Mouse (Mus musculus) intestine, postnatal 0 days (tissue): Measurements from ENCODE around the gene Acbd4. TPM values are rescaled to one million over a fixed set of nuclear protein-coding genes. Genes with fewer than 3 reads are reported as not detected.
A peak's percentile ranks its signal among the peaks of the same experiment; 100 is the strongest.

Source experiments
- ATAC-seq: fragments of 200-750 bp; cut with Nextera tagmentation; 2 replicates; pipeline ENCODE4 v1.8.0; 2017; ENCODE audit warnings: mild to moderate bottlenecking, moderate TSS enrichment, moderate library complexity
- H3K27ac ChIP-seq: fragments of 300-500 bp; sonication (generic); 2 replicates; pipeline ENCODE4 v1.5.1; 2014; ENCODE audit warnings: mild to moderate bottlenecking, low read depth, low read length, moderate library complexity
- H3K27me3 ChIP-seq: fragments of 300-500 bp; sonication (generic); replicated peaks from 2 replicates; pipeline ENCODE4 v1.6.1; 2014; ENCODE audit warnings: low read length, mixed read lengths; ENCODE audit not compliant: control insufficient read depth, insufficient read depth
- H3K36me3 ChIP-seq: fragments of 300-500 bp; sonication (generic); 2 replicates; pipeline ENCODE4 v1.6.1; 2014; ENCODE audit warnings: mild to moderate bottlenecking, moderate library complexity; ENCODE audit not compliant: control insufficient read depth, insufficient read depth
- H3K4me1 ChIP-seq: fragments of 300-500 bp; sonication (generic); replicated peaks from 2 replicates; pipeline ENCODE4 v1.6.1; 2014; ENCODE audit warnings: antibody characterized with exemption, low read length, mixed read lengths; ENCODE audit not compliant: control insufficient read depth, insufficient read depth
- H3K4me2 ChIP-seq: fragments of 300-500 bp; sonication (generic); replicated peaks from 2 replicates; pipeline ENCODE4 v1.6.1; 2014; ENCODE audit warnings: low read depth, mild to moderate bottlenecking, moderate library complexity
- H3K4me3 ChIP-seq: fragments of 300-500 bp; sonication (generic); 2 replicates; pipeline ENCODE4 v1.5.1; 2014; ENCODE audit warnings: low read depth, low read length
- H3K9ac ChIP-seq: fragments of 300-500 bp; sonication (generic); 2 replicates; pipeline ENCODE4 v1.6.1; 2014; ENCODE audit warnings: mild to moderate bottlenecking, low read depth, low read length
- H3K9me3 ChIP-seq: fragments of 300-500 bp; sonication (generic); 2 replicates; pipeline ENCODE4 v1.6.1; 2016; ENCODE audit warnings: mixed run types; ENCODE audit not compliant: control insufficient read depth
- CTCF ChIP-seq: sonication (generic); IDR thresholded peaks from 2 replicates; pipeline ENCODE4 v1.5.1; 2016; ENCODE audit warnings: low read depth, mild to moderate bottlenecking, control low read depth, antibody characterized with exemption, moderate library complexity
- WGBS: fragments of 180-500 bp; shearing (Covaris S2); extraction: QIAGEN DNeasy Blood & Tissue Kit; methylation state at CpG from one replicate; pipeline ENCODE4 v1.1.7; 2014; 5-methylcytosine and 5-hydroxymethylcytosine counted together
- polyA plus RNA-seq: library from polyadenylated mRNA; unstranded; fragments of >200 nt; fragmentation: Nextera tagmentation; extraction: Ambion mirVana; gene quantifications from 2 replicates; pipeline ENCODE4 v1.2.1, GENCODE M21; 2015

Acbd4 gene
- 74.7 and 75.9 TPM in 2 replicates for polyA plus RNA-seq

DNA sequence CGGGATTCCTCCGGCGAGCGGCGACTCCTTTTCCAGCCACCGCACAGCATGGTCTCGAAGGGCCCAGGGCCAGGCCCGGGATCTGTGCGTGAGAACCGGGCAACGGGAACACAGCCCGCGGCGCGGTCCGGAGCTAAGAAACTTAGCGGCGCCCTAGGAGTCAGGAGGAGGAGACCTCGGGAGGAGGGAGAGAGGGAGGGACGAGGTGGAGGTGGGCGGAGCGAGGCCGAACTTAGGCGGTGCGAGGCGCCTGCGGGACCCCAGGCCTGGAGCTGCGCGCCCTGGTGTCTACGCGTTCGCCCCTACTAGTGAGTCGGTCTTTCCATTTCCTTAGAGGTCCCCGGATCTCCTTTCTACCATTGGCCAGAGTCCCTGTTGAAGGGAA lies at the start of gene Acbd4, which contains the start of gene Plcd3:
TSS of gene Acbd4 (plus strand) at position 202 of the 385 bp plus-strand sequence.
TSS of gene Plcd3 (minus strand) at position 178 of the 385 bp plus-strand sequence.
- H3K27me3 ChIP-seq: peaks cover 16% of the 10 kb centered on the region; the same call in 1 of the 2 replicates
- H3K9me3 ChIP-seq: no peaks in the 10 kb centered on the region
- H3K36me3 ChIP-seq: 0 out of 2 replicates have a peak, but pooled peaks cover 11% of the 10 kb centered on the region
- H3K4me1 ChIP-seq: peaks cover 29% of the 10 kb centered on the region
- H3K4me3 ChIP-seq: peak within 1 kb of the TSS; percentile 49
- under 1% methylated on average over 33 of the region's 34 CpGs for WGBS
- peak within 1 kb of the TSS; percentile 52 for H3K9ac ChIP-seq
- peak; percentile 1; the same call in 1 of the 2 replicates for TF ChIP-seq CTCF
- H3K27ac ChIP-seq: no peak within 1 kb of the TSS
- ATAC-seq: no peak
- peak within 1 kb of the TSS; percentile 93 for H3K4me2 ChIP-seq

DNA sequence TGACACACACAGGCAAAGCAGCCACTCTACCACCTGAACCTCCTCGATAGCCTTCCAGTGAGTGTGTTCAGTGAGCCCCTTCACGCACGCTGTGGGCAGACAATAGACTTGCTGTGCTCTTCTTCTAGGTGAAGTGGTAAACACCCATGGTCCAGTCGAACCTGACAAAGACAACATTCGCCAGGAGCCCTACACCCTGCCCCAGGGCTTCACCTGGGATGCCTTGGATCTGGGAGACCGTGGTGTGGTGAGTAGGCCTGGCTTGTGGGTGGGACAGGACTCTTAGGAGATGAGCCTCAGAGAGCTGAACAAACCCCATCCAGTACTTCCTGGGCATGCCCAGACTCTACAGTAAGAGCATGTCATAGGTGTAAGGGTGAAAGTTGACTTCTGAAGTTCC lies 49.4 kb upstream of the Acbd4 start:
- no peak overlapping the region for H3K4me2 ChIP-seq
- WGBS: 86% methylated on average over 6 of the region's 6 CpGs
- H3K4me1 ChIP-seq: no peaks in the 10 kb centered on the region
- no peak overlapping the region for H3K4me3 ChIP-seq
- H3K9ac ChIP-seq: no peak overlapping the region
- H3K36me3 ChIP-seq: peaks cover 62% of the 10 kb centered on the region
- no peak overlapping the region for H3K27ac ChIP-seq
- TF ChIP-seq CTCF: no peak
- H3K9me3 ChIP-seq: no peaks in the 10 kb centered on the region
- no peak for ATAC-seq
- no peaks in the 10 kb centered on the region for H3K27me3 ChIP-seq

DNA sequence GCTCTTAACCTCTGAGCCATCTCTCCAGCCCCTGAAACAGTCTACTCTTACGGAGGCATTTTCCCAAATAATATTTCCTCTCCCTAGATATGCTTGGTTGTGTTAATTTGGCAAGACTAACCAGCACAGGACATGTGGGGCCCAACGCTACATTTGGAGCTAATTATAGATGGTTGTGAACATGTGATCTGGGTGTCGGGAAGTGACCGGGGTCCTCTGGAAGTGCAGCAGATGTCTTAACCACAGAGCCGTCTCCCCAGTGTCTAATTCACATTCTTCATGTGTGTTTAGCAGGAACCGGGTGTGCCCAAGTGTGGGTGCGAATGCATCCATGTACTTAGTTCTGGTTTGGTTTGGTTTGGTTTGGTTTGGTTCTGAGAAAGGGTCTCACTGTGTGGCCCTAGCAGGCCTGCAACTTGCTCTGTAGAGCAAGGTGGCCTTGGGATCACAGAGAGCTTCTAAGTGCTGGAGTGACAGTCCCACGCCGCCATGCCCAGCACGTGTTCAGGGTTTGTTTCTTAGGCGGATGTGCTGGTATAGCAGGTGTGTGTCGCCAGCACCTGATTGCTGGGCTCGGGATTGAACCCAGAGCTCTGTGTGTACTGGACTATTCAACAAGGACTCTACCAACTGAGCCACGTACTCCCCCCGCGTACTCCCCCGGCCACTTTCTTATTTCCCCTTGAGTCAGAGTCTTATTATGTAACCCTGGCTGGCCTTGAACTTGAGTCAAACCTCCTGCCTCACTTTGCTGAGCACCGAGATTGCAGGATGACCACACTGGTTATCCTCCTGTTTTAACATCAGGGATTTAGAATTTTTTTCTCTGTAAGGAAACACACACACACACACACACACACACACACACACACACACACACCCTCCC lies 48.0 kb upstream of the Acbd4 start:
- H3K9me3 ChIP-seq: no peaks in the 10 kb centered on the region
- ATAC-seq: no peak
- H3K4me1 ChIP-seq: no peaks in the 10 kb centered on the region
- no peak overlapping the region for H3K4me2 ChIP-seq
- 88% methylated on average over 18 of the region's 18 CpGs for WGBS
- no peak overlapping the region for H3K27ac ChIP-seq
- H3K4me3 ChIP-seq: no peak overlapping the region
- H3K27me3 ChIP-seq: no peaks in the 10 kb centered on the region
- TF ChIP-seq CTCF: no peak
- peaks cover 71% of the 10 kb centered on the region for H3K36me3 ChIP-seq
- no peak overlapping the region for H3K9ac ChIP-seq

DNA sequence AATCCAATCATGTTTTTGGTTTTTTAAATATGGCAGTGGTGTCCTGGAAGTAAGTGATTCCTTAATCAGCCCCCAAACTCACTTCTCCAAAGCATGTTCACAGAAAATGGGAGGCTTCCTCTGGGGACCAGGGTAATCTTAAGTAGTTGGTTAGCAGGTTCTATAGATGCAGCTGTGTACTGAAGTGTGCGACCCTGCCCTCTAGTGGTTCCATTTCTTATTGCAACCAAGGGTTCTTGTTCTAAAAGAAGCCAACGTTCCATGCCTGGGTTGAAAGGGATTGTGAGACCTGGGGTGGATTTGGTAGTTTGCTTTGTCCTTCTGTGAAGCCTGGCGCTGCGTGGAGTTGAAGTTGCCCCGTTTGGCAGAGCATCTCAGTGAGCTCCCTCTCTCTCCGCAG lies 46.7 kb upstream of the Acbd4 start:
- Histone ChIP-seq H3K9me3 (no peaks in the 10 kb centered on the region), H3K4me1 (no peaks in the 10 kb centered on the region), H3K9ac (no peak overlapping the region), H3K27ac (no peak overlapping the region), H3K27me3 (no peaks in the 10 kb centered on the region), H3K4me3 (no peak overlapping the region), H3K36me3 (peaks cover 79% of the 10 kb centered on the region), H3K4me2 (no peak overlapping the region)
- 48% methylated on average over 6 of the region's 6 CpGs for WGBS
- peak; percentile 88 for TF ChIP-seq CTCF
- no peak for ATAC-seq

DNA sequence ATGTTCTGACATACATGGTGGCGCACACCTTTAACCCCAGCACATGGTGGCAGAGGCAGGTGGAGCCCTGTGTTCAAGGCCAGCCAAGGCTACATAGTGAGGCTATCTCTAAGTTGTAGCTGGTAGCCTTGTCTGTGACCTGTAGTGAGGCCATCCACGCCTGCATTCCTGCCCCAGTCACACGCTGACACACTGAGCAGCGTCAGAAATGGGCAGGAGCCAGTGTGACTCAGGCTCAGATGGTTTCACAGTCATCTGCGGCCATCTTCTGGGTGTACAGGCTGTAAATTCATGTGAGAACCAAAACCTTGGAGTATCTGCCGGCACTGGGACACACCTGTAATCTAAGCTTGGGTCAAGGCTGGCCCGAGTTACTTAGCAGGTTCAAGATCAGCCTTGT lies 44.8 kb upstream of the Acbd4 start:
- no peak overlapping the region for H3K9ac ChIP-seq
- no peaks in the 10 kb centered on the region for H3K27me3 ChIP-seq
- WGBS: 92% methylated on average over 7 of the region's 7 CpGs
- no peak for TF ChIP-seq CTCF
- H3K36me3 ChIP-seq: peaks cover 80% of the 10 kb centered on the region
- no peak overlapping the region for H3K27ac ChIP-seq
- no peaks in the 10 kb centered on the region for H3K4me1 ChIP-seq
- no peak overlapping the region for H3K4me3 ChIP-seq
- H3K9me3 ChIP-seq: no peaks in the 10 kb centered on the region
- no peak for ATAC-seq
- no peak overlapping the region for H3K4me2 ChIP-seq

DNA sequence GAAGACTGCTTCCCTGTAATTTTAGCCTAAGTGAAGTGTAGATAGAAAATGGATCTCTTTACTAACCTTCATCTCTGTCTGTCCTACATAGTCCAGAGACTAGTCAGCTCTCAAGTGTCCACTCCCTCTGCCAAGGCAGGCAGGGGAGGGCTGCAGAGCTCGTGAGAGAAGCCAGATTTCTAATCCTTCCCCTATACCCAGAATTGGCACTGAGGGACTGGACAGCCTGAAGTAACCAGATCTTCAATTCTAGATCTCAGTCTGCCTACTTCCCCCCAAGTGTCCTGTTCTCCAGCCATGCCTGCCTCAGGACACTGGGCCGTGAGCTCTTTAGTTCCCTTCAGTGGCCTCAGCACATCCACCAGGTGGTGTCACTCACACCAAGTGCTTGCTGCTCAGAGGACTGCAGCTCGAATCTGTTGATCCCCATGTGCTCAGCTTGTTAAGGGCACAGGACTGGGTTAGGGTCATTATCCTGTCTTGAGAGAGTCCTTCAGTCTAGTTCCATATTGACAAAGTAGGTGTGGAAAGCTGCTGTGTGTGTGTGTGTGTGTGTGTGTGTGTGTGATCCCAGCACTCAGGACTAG lies 42.9 kb upstream of the Acbd4 start:
- no peak for ATAC-seq
- TF ChIP-seq CTCF: no peak
- Histone ChIP-seq H3K27ac (no peak overlapping the region), H3K4me3 (no peak overlapping the region), H3K4me1 (no peaks in the 10 kb centered on the region), H3K36me3 (peaks cover 78% of the 10 kb centered on the region), H3K4me2 (no peak overlapping the region), H3K27me3 (no peaks in the 10 kb centered on the region), H3K9me3 (no peaks in the 10 kb centered on the region), H3K9ac (no peak overlapping the region)
- 55% methylated on average over 3 of the region's 3 CpGs for WGBS
